Mouse (Mus musculus) kidney, adult 9 months (tissue): Measurements from ENCODE around the gene Lyrm7.
A peak's percentile ranks its signal among the peaks of the same experiment; 100 is the strongest.

Experiments used
- DNase-seq: peaks from one replicate; pipeline ENCODE4 v3.0.0; 2022

Lyrm7 gene

GRCm38 (mm10) chr11:54793173-54793572 lies 67.5 kb downstream of the Lyrm7 start:
- no peak for DNase-seq

- no peak for DNase-seq
These were observed 69.3 kb downstream of the Lyrm7 start for GRCm38 (mm10) chr11:54791458-54791857.

GRCm38 (mm10) chr11:54787488-54788474 lies 72.9 kb downstream of the Lyrm7 start, which contains the start of gene Cdc42se2:
Cdc42se2 (minus strand) TSS chr11:54787675.
- peak; percentile 97 for DNase-seq

GRCm38 (mm10) chr11:54786858-54787487 lies 73.7 kb downstream of the Lyrm7 start:
- DNase-seq, result peak; percentile 50

- DNase-seq, result no peak
These were observed 75.2 kb downstream of the Lyrm7 start for GRCm38 (mm10) chr11:54785566-54785965.

- no peak for DNase-seq
These were observed 76.3 kb downstream of the Lyrm7 start for GRCm38 (mm10) chr11:54784436-54784835.

GRCm38 (mm10) chr11:54782253-54782652 lies 78.5 kb downstream of the Lyrm7 start:
- no peak for DNase-seq

GRCm38 (mm10) chr11:54779946-54780345 lies 80.8 kb downstream of the Lyrm7 start:
- no peak for DNase-seq

- peak; percentile 23 for DNase-seq
These were observed 82.4 kb downstream of the Lyrm7 start for GRCm38 (mm10) chr11:54778131-54778844.

GRCm38 (mm10) chr11:54777387-54778130 lies 83.2 kb downstream of the Lyrm7 start:
- DNase-seq, result no peak
